Mouse (Mus musculus) urinary bladder, postnatal 10 days (tissue): ENCODE measurements around the gene 1700040F15Rik.
"Not testable (repeated sequence)": the region's sequence is repeated elsewhere in the genome, so short reads cannot be mapped to it uniquely, and the experiment has no call there.

Experiments
- DNase-seq: peaks from one replicate; pipeline ENCODE4 v3.0.0; 2022; ENCODE audit warnings: low spot score

Gene 1700040F15Rik

DNA sequence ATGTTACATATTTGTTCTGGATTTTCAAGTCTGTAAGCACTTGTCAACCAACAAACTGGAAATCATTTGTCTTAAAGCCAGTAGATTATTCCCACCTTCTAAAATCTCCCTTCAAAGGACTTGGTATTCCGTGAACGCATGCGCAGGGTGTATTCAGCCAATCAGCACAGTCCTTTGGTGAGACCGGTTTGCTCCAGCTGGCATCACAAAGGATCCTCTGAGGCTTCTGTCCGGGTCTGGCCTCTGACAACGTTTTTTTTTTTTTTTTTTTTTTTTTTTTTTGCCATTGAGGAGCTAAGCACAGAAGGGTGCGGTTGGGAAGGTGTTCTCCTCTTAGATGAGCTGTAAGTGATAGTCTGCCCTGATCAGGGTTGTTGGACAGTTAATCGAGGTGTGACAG lies at the start of gene 1700040F15Rik:
1700040F15Rik (plus strand) TSS at position 301 of the 400 bp plus-strand sequence.
- not testable (repeated sequence) for DNase-seq
